Mouse (Mus musculus) gastrocnemius, postnatal 14 days (tissue): ENCODE measurements at regions not wholly inside any gene's neighbourhood (a gene's known extent, or its start where the extent isn't known, plus 50 kb on each side); places are given as distances from the start of the nearest gene placed in this dataset.

Experiments
- DNase-seq: peaks from one replicate; pipeline ENCODE4 v3.0.0; 2021; ENCODE audit warnings: mixed read lengths
- intact Hi-C: fragments of 180-260 bp; cut with DNase I; formaldehyde crosslinking; loops from one replicate; pipeline ENCODE4 v1.15.1; 2025; ENCODE audit warnings: low total_unique reads

DNA sequence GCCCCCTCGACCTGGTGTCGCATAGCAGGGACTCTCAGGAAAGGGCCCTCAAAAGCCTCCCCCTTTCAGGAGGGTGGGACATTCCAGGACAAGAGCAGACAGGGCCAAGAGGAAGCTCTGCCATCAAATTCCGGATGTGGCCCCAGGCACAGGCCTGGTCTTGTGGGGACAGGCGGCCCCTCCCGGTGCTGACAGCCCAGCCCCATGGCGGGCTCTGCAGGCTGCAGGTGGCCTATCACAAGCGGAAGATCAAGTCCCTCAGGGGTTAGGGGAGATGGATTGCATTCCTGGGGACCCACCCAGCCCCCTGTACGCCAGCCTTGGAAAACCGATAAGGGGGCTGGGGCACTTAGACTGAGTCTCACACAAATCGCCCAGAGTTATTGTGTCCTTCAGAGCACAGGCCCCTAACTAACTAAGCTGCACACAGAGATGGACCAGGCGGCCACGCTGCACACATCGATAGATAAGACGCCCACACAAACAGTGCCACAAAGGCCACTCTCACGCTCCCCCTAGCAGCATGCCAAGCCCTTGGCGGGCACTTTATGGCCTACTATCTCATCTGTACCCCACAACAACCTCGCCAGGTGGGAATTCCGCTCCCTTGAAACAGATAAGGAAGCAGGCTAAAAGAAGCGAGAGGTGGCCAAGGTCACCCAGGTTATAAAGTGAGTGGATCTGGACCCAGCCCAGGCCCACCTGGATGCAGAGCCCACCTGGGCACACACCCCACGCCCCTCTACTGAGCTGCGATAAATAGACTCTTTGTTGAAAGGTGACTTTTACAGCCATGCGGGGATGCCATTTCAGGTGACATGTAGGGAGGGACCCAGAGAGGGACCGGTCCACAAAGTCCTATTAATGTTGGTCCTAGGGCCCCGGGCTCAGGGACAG lies 55.5 kb downstream of the Gm5294 start:
- no peak for DNase-seq
- intact Hi-C loops = no loop called here

DNA sequence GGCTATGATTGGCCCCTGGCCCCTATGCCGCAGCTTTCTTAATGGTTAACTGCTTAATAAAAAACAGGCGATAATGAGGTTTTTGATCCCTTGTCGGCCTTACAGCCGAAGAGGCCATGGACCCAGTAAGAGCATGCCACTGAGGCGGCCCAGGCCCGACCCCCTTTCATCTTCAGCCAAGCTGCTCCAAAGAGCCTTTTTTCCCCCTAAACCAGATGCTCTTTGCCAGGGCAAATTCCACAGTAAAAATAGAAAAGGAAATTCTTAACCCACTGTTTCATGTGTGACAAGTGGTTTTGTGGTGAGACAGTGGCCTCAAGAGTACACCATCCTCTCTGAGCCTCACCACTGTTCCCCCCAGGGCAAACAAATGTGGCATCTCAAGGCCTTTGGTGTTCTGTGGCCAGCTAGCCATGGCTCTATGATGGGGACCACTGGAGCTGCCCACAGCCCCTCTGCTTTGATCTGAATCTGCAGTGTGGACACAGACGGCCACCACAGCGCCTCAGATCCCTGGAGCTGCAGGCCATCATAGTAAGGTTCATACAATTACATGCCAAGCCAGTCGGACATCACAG lies 61.9 kb downstream of the Gm5294 start:
- DNase-seq = no peak
- intact Hi-C loops = no loop called here

DNA sequence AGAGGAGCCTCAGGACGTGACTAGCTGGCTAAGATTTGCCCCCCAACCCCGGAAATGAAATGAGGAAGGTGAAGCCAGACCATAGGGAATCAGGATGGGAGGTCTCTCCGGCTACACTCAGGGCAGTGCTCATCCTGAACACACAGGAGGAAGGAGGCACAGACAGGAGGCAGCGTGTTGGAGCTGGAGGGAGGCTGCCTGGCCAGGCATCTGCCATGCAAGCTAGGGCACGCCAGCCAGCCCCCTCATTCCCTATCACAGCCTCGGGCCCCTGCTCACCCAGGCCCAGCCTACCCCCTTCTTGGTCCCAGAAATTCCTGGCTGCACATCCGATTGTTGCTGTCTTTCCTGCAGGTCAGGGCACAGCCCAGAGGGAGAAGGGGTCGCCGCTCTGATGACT lies 63.7 kb downstream of the Gm5294 start:
- DNase-seq = no peak
- intact Hi-C loops = no loop called here

- intact Hi-C loops = no loop called here
- no peak for DNase-seq
Measured at GRCm38 (mm10) chr5:138885905-138886304, 66.0 kb downstream of the Gm5294 start.

DNA sequence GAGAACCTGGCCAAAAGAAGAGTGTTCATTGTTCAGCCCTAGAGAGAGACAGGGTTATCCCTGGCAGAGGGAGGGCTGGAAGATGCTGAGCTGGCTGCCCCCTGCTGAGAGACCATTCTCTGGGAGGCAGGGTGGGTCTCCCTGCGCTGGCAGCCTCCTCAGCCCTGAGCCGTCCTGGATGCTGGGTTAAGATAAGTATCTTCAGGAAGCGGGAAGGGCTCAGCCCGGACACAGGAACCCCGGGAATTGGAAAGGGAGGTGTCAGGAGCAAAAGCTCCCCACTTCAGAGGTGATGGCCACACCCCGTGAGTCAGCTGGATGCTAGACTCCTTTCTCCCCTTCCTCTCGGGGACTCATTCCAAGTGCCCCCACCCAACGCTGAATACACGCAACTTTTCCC lies 68.9 kb downstream of the Gm5294 start:
- intact Hi-C loops = no loop called here
- no peak for DNase-seq

DNA sequence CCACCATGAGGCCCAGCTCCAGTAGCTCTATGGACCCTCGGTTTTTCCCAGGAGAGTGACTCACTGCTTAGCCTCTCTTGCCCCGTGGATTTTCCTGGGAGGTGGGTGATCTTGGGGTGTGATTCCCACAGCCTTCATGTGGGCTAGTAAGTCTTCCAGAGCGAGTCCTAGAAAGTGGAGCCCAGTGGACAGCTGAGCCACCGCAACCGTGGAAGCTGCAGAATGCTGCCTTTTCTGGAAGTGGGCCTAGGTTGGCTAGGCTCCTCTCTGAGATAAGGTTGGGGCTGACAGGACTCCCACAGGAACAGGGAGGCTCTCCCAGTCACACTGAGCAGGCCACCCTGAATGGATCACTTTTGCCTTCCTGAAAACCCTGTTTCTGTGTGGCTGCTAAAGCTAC lies 69.9 kb downstream of the Gm5294 start:
- intact Hi-C loops = no loop called here
- peak; percentile 62 for DNase-seq

- DNase-seq = no peak
- intact Hi-C loops = no loop called here
Measured at GRCm38 (mm10) chr5:138894496-138894895, 74.6 kb downstream of the Gm5294 start.

GRCm38 (mm10) chr5:138897255-138897654 lies 77.4 kb downstream of the Gm5294 start:
- no peak for DNase-seq
- intact Hi-C loops = no loop called here

- no peak for DNase-seq
- intact Hi-C loops = no loop called here
Measured at GRCm38 (mm10) chr5:138898440-138898839, 78.6 kb downstream of the Gm5294 start.

DNA sequence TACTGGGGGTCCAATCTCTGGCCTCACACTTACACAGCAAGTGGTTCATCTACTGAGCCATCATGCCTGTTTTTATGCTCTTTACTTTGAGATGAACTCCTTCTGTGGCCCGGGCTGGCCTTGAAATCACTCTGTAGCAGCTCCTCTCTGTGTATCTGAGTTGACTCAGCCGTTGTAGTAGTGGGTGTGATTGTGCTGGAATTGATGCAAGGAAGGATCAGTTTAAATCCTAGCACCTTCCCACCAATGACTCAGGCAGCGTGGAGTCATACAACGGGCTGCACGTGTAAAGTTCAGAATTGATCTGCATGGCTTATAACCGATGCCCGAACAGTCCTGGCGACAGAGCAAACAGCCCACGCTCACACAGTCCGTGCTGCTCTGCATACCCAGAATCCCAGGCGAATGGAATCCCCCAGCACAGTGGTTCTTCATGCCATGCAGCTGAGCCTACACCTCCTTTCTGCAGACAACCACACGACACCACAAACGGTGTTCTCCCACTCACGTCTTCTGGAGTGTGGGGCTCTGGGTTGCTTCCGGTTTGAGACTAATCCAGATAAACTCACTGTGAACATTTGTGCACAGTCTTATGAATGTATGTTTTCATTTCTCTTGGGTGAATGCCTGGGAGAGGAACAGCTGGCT lies 81.2 kb downstream of the Gm5294 start:
- no peak for DNase-seq

DNA sequence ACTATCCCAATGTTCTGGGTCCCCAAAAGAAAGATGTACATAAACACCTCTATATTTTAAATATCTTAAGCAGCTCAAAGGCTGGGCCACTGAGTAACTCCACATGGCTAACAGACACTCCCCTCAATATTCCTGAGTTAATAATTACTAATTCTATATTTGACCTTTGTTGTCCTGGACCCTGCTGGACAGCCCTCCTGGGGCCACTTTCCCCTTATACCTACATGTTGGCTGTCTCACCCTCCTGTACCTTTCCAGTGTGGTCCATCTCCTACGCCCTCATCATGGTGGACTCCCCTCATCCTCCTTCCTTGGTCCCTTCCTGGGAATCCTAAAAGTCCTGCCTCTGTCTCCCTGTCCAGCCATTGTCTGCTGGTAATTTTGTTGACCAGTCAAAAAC lies 82.4 kb downstream of the Gm5294 start:
- intact Hi-C loops = no loop called here
- DNase-seq = no peak

More for the DNA sequence above, 81.2 kb downstream of the Gm5294 start:
- intact Hi-C loops = no loop called here

GRCm38 (mm10) chr5:138911769-138912710 lies 85.1 kb downstream of the Pdgfa start:
- intact Hi-C loops = no loop called here
- no peak for DNase-seq

DNA sequence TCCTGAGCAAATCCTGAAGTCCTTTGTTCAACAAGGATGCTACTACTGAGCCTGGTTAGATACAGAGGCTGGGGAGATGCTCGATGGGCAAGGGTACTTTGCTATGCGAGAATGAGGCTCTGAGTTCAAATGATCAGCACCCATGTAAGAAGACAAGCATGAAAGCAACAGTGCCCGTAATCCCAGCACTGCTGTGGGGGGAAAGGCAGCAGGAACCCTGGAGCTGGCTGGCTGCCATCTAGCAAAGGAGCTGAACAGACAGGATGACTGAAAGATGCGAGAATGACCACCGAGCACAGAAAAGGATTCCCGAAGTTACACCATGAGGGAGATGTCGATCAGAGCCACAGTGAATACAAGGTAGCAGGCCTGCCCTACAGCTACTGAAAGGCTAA lies 84.5 kb downstream of the Pdgfa start:
- intact Hi-C loops = no loop called here
- no peak for DNase-seq

- intact Hi-C loops = no loop called here
- no peak for DNase-seq
Measured at GRCm38 (mm10) chr5:138915068-138915467, 82.1 kb downstream of the Pdgfa start.

GRCm38 (mm10) chr5:138915496-138915895 lies 81.7 kb downstream of the Pdgfa start:
- intact Hi-C loops = no loop called here
- DNase-seq = no peak

DNA sequence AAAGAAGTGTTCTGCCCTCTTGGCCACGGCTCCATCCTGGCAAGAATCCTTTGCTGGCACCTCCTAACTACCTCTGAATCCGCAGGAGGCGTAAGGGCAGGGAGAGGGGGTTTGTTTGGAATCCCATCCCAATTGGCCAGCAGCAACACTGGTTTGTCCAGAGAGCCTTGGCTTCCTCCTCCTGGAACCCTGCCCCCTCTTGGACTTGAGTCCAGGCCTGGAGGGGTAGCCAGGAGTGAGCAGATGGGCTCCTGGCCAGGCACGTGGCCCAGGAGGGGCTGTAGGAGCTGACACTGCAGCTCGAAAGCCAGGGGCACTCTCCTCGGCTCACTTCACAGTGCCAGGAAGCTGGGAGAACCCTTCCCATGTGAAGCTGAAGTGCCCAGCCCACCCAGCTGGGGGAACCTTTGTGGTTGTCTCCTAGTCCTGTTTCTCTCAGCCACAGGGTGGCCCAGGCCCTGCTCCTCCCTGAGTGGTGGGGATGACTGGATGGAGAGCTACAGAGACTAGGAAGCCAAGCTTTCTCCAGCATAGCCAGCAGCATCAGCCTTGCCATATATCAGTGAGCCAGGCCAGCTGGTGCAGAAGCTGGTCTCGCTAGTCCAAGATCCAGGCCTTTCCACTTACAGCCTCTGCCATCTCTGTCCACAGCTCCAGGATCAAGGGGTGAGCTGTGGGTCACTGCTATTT lies 76.9 kb downstream of the Pdgfa start:
- intact Hi-C loops = no loop called here

DNA sequence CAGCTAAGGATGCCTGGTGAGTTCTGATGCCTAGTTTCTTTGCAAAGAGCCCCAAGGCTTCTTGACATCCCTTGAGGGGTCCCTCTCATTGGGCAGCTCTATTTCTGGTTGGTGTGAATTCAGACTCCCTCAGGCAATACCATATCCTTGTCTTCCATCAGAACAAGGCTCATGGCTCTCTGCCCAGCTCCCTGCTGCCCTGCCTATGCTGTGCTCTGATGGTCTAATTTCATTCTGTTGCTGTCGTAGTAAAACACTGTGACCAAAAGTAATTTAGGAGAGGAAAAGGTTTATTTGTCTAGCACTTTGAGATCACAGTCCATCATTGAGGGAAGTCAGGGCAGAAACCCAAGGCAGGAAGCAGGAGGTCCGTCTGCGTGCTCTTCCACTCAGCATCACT lies 75.1 kb downstream of the Pdgfa start:
- intact Hi-C loops = no loop called here
- no peak for DNase-seq

More for the DNA sequence above, 76.9 kb downstream of the Pdgfa start:
- peak; percentile 83 for DNase-seq
